Mouse (Mus musculus): ENCODE results near the gene Sost.

The Sost gene

GRCm38 (mm10) chr11:101946525-101946924, 20.3 kb downstream of the Sost start:
- DNase-seq (ENCODE audit: low read depth): no peak

- no peak for DNase-seq (ENCODE audit: low read depth)
These were observed 23.8 kb downstream of the Sost start for GRCm38 (mm10) chr11:101943055-101943454.

GRCm38 (mm10) chr11:101937108-101937507, 29.7 kb downstream of the Sost start:
- DNase-seq (ENCODE audit: low read depth): no peak

GRCm38 (mm10) chr11:101936421-101936820, 30.4 kb downstream of the Sost start:
- DNase-seq (ENCODE audit: low read depth): no peak

DNA sequence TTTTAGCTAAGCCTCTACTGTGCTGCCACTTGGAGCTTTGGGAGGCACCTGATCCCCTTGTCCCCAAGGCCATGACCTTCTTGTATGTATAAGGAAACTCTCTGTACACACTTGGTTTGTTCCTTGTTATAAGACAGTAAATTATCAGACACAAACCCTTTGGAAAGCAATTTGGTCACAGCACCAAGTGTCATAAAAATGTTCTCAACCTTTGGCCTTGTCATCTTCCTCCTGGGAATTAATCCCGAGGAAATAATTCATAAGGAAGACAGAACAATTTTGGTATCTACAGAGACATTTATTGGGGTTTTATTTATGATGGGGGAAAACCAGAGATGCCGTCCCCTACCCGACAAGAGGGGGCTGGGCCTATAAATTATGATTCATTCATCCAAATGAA, 31.1 kb downstream of the Sost start:
- no peak for DNase-seq (ENCODE audit: low read depth)

DNA sequence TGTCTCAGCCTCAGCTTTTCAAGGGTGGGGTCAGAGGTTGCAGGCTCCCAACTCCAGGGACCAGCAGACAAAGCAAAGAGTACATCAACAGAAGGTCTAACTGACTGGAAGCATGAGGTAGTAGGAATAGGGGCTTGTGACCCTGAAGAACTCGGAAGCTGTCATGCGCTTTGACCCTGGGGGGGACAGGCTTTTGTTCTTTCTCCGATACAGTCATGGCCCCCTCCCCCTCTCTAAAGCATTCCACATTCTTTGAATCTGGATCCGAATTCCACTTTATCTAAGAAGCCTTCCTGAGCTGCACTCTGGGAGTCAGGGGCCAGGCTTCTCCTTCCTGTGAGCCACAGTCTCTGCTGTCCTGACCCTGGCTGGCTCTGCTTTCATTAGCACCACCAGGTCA, 34.8 kb downstream of the Sost start:
- no peak for DNase-seq (ENCODE audit: low read depth)

- DNase-seq (ENCODE audit: low read depth): peak; percentile 33
These were observed 38.6 kb downstream of the Sost start for GRCm38 (mm10) chr11:101928030-101928762.

DNA sequence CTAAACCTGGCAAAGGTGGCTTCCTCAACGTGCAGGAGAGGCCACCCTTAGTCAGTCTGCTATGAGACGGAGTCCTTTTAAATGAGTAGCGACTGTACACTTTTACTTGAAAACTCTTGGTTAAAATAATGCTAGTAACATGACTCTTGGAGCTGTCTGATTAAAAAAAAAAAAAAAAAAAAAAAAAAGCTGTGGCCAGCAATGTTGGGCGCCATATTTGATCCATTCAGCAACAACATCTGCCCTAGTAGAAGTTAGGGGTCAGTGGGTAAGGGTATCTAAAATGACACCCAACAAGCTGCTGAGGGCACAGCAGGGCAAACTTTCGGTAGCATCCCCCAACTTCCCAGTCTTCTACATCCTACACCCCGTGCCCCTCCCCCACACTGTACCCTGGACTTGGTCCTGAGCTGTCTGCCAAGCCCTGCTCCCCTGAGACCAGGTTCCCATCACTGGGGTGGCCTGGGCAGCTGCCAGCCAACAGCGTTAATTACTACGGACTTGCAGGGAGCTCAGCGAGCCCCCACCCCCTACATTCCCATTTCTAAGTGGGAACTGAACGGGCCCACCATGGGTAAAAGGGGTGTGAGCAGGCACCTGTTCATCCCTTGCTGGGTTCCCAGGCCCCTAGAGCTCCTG, 39.7 kb downstream of the Sost start:
- DNase-seq (ENCODE audit: low read depth): no peak

GRCm38 (mm10) chr11:101925636-101926035, 41.2 kb downstream of the Sost start:
- DNase-seq (ENCODE audit: low read depth): no peak

DNA sequence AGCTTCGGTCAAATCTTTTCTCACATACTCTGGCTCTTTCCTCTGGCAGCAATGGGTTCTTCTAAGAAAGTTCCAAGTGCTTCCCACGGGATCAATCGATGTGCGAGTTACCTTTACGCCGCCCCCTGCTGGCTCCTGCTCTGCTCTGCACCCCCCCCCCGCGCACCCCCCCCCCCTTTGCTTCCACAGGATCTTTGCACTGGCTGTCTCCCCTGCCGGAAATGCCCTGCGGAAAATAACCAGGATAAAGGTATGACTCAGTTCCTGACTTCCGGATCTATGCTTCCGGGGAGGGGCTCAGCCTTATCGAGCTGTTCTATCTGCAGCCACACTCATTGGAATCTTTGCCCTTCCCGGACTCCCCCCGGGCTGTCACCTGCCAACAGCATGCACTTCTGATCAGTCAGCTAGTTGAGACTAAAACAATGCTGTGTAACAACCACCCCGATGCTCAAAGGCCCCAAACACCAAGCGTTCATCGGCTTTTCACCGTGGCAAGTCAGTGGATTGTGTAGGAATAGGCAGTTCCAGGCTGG, 42.3 kb downstream of the Sost start:
- DNase-seq (ENCODE audit: low read depth): no peak

GRCm38 (mm10) chr11:101923988-101924387, 42.8 kb downstream of the Sost start:
- DNase-seq (ENCODE audit: low read depth): no peak

GRCm38 (mm10) chr11:101921361-101921952, 45.4 kb downstream of the Sost start:
- no peak for DNase-seq (ENCODE audit: low read depth)

DNA sequence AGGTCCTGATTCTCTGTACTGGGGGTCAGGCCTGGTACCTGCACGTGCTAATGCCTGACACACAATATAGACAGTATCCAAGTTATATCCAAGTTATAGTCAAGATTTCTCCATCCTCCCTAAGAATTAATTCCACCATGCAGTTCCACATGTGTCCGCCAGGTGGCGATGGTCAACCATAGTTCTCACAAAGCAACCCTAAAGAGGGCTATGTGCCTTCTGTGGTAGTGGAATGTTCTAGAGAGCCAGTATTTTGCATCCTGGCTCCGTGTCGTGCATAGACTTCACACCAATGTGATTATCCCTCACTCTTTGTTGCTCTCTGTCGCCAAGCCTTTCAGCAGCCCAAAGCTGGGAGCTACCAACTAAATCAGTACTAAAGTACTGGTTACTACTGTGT, 47.2 kb downstream of the Sost start:
- DNase-seq (ENCODE audit: low read depth): peak; percentile 83

- DNase-seq (ENCODE audit: low read depth): no peak
These were observed 48.2 kb downstream of the Sost start for GRCm38 (mm10) chr11:101918609-101919008.

DNA sequence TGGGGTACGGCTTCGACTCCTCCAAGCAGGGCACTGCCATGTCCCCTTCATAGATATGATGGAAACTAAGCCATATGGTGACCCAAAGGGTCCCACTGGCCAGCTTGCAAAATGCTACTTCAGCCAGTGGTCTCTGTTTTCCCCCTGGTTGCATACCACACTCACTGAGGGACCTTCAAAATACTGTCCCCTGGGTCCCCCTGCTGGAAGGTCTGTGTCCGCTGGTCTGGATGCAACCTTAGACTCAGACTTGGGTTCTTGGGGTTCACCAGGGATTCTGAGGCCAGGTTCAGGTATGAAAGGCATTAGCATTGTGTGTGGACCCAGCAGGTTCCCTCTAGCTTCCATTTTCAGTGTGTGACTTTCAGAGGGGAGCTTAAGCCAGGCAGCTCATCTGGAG, 50.0 kb downstream of the Sost start:
- DNase-seq (ENCODE audit: low read depth): no peak

GRCm38 (mm10) chr11:101913591-101913990, 53.2 kb downstream of the Sost start:
- no peak for DNase-seq (ENCODE audit: low read depth)
